Mouse (Mus musculus): ENCODE data around the gene Nfkb1.

Gene Nfkb1

GRCm38 (mm10) chr3:135699523-135700264 lies 8.3 kb upstream of the Nfkb1 start:
- no peak for DNase-seq

GRCm38 (mm10) chr3:135698466-135698975 lies 7.2 kb upstream of the Nfkb1 start:
- DNase-seq = no peak

GRCm38 (mm10) chr3:135696262-135696661 lies 4.9 kb upstream of the Nfkb1 start:
- no peak for DNase-seq

- no peak for DNase-seq
Observed at GRCm38 (mm10) chr3:135692999-135693398, 1.7 kb upstream of the Nfkb1 start.

- DNase-seq = peak; percentile 31
Observed at GRCm38 (mm10) chr3:135690568-135691190, 668 bp downstream of the Nfkb1 start.

- DNase-seq = no peak
Observed at GRCm38 (mm10) chr3:135689773-135690567, 1.4 kb downstream of the Nfkb1 start.

- DNase-seq = no peak
Observed at GRCm38 (mm10) chr3:135688970-135689772, 2.2 kb downstream of the Nfkb1 start.

GRCm38 (mm10) chr3:135687965-135688364 lies 3.4 kb downstream of the Nfkb1 start:
- DNase-seq = no peak

- DNase-seq = no peak
Observed at GRCm38 (mm10) chr3:135686419-135686818, 4.9 kb downstream of the Nfkb1 start.

- no peak for DNase-seq
Observed at GRCm38 (mm10) chr3:135683275-135683674, 8.1 kb downstream of the Nfkb1 start.

GRCm38 (mm10) chr3:135682240-135682639 lies 9.1 kb downstream of the Nfkb1 start:
- DNase-seq = no peak

GRCm38 (mm10) chr3:135681272-135681783 lies 10.0 kb downstream of the Nfkb1 start:
- DNase-seq = no peak

- no peak for DNase-seq
Observed at GRCm38 (mm10) chr3:135680213-135680843, 11.0 kb downstream of the Nfkb1 start.

- DNase-seq = no peak
Observed at GRCm38 (mm10) chr3:135677064-135677463, 14.3 kb downstream of the Nfkb1 start.

- no peak for DNase-seq
Observed at GRCm38 (mm10) chr3:135676364-135676763, 15.0 kb downstream of the Nfkb1 start.

- no peak for DNase-seq
Observed at GRCm38 (mm10) chr3:135675480-135675879, 15.9 kb downstream of the Nfkb1 start.

GRCm38 (mm10) chr3:135674716-135675392 lies 16.5 kb downstream of the Nfkb1 start:
- no peak for DNase-seq

- DNase-seq = no peak
Observed at GRCm38 (mm10) chr3:135673695-135674094, 17.7 kb downstream of the Nfkb1 start.

GRCm38 (mm10) chr3:135673041-135673440 lies 18.3 kb downstream of the Nfkb1 start:
- no peak for DNase-seq

GRCm38 (mm10) chr3:135672135-135672534 lies 19.2 kb downstream of the Nfkb1 start:
- no peak for DNase-seq

- no peak for DNase-seq
Observed at GRCm38 (mm10) chr3:135670869-135671268, 20.5 kb downstream of the Nfkb1 start.
